Mouse (Mus musculus): ENCODE data around the gene Gkap1.

DNA sequence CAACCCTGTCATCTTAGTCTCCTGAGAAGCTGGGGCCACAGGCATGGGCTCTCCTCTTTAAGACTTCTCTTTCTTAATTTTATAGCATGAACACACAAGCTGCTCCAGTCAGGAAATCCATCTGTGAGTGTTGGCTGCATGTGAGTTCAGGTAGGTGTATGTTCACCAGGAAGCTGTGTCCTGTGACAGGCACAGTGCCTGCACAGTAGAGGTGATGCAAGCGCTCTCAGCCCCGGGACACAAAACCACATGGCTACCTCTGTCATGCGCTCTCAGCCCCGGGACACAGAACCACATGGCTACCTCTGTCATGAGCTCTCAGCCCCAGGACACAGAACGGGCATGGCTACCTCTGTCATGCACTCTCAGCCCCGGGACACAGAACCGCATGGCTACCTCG is 12.0 kb downstream of the Gkap1 start:
- TF ChIP-seq ZC3H11A (IDR thresholded peaks at IDR 0.05; ENCODE audit: borderline replicate concordance, low read depth, low read length) (no peak), MAFK (IDR thresholded peaks at IDR 0.05; ENCODE audit: insufficient read depth, low read depth, low read length) (no peak)
